8 mouse cellular contexts compared by ENCODE assay signal in genomic region chr12:55820119-55820660, GRCm38 (mm10). TPM values are rescaled to one million over a fixed set of nuclear protein-coding genes. Genes with fewer than 3 reads are reported as not detected.
DNase-seq lines count a peak whose midpoint lies in the region; ATAC-seq and TF ChIP-seq lines count a peak whose summit lies in the region.

No protein-coding gene starts in this region.

- WGBS in liver, embryonic 12.5 days (ENCODE audit: insufficient replicate concordance) = under 1% methylated on average over 35 of the region's 35 CpGs

- H3K4me1 ChIP-seq in testis, adult 2 months (ENCODE audit: control insufficient read depth, insufficient read depth, low read length) = peaks cover 4% of the 10 kb centered on the region
- peaks cover 9% of the 10 kb centered on the region for H3K4me1 ChIP-seq in liver, embryonic 12.5 days

- peaks cover 33% of the 10 kb centered on the region for H3K79me2 ChIP-seq in myocyte (ENCODE audit: control insufficient read depth, insufficient read depth)

- no peaks in the 10 kb centered on the region for H3K27me3 ChIP-seq in testis, adult 2 months (ENCODE audit: control insufficient read depth, insufficient read depth, low read length)
- H3K27me3 ChIP-seq in liver, embryonic 12.5 days (replicated peaks) = no peaks in the 10 kb centered on the region
- no peaks in the 10 kb centered on the region for H3K27me3 ChIP-seq in myocyte (ENCODE audit: control insufficient read depth, insufficient read depth, insufficient read length)

- TF ChIP-seq CTCF in testis, adult 2 months (IDR thresholded peaks at IDR 0.05; ENCODE audit: control insufficient read depth, insufficient read depth, insufficient replicate concordance, low read depth, low read length) = no peak

- peak overlapping the region; percentile 82 for H3K4me2 ChIP-seq in liver, embryonic 12.5 days
- H3K4me2 ChIP-seq in myocyte (ENCODE audit: low read depth) = peak overlapping the region; percentile 58

- H3K36me3 ChIP-seq in testis, adult 2 months (ENCODE audit: control insufficient read depth, insufficient read depth, low read length) = no peaks in the 10 kb centered on the region
- no peaks in the 10 kb centered on the region for H3K36me3 ChIP-seq in liver, embryonic 12.5 days
- no peaks in the 10 kb centered on the region for H3K36me3 ChIP-seq in myocyte (ENCODE audit: control insufficient read depth, insufficient read depth)

- peak overlapping the region; percentile 90 for H3K9ac ChIP-seq in liver, embryonic 12.5 days

- H3K4me3 ChIP-seq in testis, adult 2 months (ENCODE audit: control insufficient read depth, low read depth, low read length) = peak overlapping the region; percentile 98
- H3K4me3 ChIP-seq in liver, embryonic 12.5 days = peak overlapping the region; percentile 79
- peak overlapping the region; percentile 50 for H3K4me3 ChIP-seq in myocyte

- ATAC-seq in liver, embryonic 12.5 days = peak; percentile 67

- peak; percentile 47; the same call in 1 of the 2 replicates for TF ChIP-seq POLR2A in testis, adult 2 months (IDR thresholded peaks at IDR 0.05; ENCODE audit: control insufficient read depth, low read depth, low read length)
- no peak for TF ChIP-seq POLR2A in myocyte (IDR thresholded peaks at IDR 0.05; ENCODE audit: insufficient read length, low read depth)

- no peak for DNase-seq in testis, postnatal 10 days (ENCODE audit: low spot score)
- DNase-seq in cerebellum, adult 11 months = peak; percentile 47
- peak; percentile 32 for DNase-seq in gastrocnemius, postnatal 14 days
- DNase-seq in induced T-regulatory cell, adult 2 months (ENCODE audit: low read depth) = peak; percentile 62
- DNase-seq in thymus, postnatal 36 days = peak; percentile 32 to 40

- no peaks in the 10 kb centered on the region for H3K9me3 ChIP-seq in liver, embryonic 12.5 days (replicated peaks)

- intact Hi-C loops in gastrocnemius, postnatal 14 days (cut with DNase I; ENCODE audit: low total_unique reads) = no loop called here

- H3ac ChIP-seq in myocyte (ENCODE audit: control insufficient read depth, insufficient read length) = peak overlapping the region; percentile 79

- H3K27ac ChIP-seq in testis, adult 2 months (ENCODE audit: control insufficient read depth, insufficient read depth, low read depth, low read length) = peak overlapping the region; percentile 99
- H3K27ac ChIP-seq in liver, embryonic 12.5 days = peak overlapping the region; percentile 88

TF ChIP-seq in myocyte, 11 proteins besides CTCF, POLR2A, EP300 and RAD21:
- TF ChIP-seq MYOD1 (IDR thresholded peaks at IDR 0.05; ENCODE audit: control insufficient read depth in 1 of 3, insufficient read length in 2 of 3, low read depth in 2 of 3) (peak in 1 of 3 experiments; percentile 3), MAX (IDR thresholded peaks at IDR 0.05; ENCODE audit: low read depth) (no peak), TCF12 (IDR thresholded peaks at IDR 0.05; ENCODE audit: insufficient read depth, poor library complexity, severe bottlenecking) (no peak)
TF ChIP-seq in myocyte: peak in this region for 1.

RNA-seq across cellular contexts. Expression of gene Ralgapa1, which starts 0.8 kb away (rescaled TPM):
- polyA plus RNA-seq in testis, adult 2 months (2012; rRNA removed) = 32.3 and 35.5 TPM in 2 replicates
- total RNA-seq in gastrocnemius, postnatal 14 days (2021) = 10 to 100 TPM; 28.4 to 30.6 TPM
- polyA plus RNA-seq in liver, embryonic 12.5 days (2016; fragmentation: Nextera tagmentation; extraction: Ambion mirVana) = 10.0 and 11.7 TPM in 2 replicates
- polyA plus RNA-seq in myocyte (2012; fragmentation: generic; extraction: Trizol) = 4.4 TPM

RNA-seq across cellular contexts. Expression of gene Brms1l, which starts 15.9 kb away (rescaled TPM):
- 9.0 and 13.6 TPM in 2 replicates for polyA plus RNA-seq in testis, adult 2 months (2012; rRNA removed)
- 10 to 100 TPM; 12.7 to 14.8 TPM for total RNA-seq in gastrocnemius, postnatal 14 days (2021)
- 22.9 and 24.4 TPM in 2 replicates for polyA plus RNA-seq in liver, embryonic 12.5 days (2016; fragmentation: Nextera tagmentation; extraction: Ambion mirVana)
- polyA plus RNA-seq in myocyte (2012; fragmentation: generic; extraction: Trizol) = 23.1 TPM
